Mouse (Mus musculus) mouse embryonic stem cell (cell line): ENCODE data around the gene Abcb1b.

Experiments
- in situ Hi-C, 2 experiments: fragments of 300-500 bp; cut with MboI; formaldehyde crosslinking; loops; 1 replicate in 1 of 2; 3 replicates in 1 of 2; pipeline ENCODE4 v1.14.3; 2019 to 2020; ENCODE audit warnings: low sequenced_read_pairs in 2 of 2, low pct_unique_long_range_greater_than_20kb in 1 of 2, mixed read lengths in 1 of 2; ENCODE audit not compliant: unreplicated experiment in 1 of 2

Gene Abcb1b

GRCm38 (mm10) chr5:8904539-8904938 lies 106.6 kb downstream of the Abcb1b start:
- in situ Hi-C loops: no loop called here

- in situ Hi-C loops: no loop called here
These were observed 113.7 kb downstream of the Abcb1b start for GRCm38 (mm10) chr5:8911567-8912198.
